Mouse (Mus musculus): ENCODE measurements around the gene Rdh16f1. TPM values are rescaled to one million over a fixed set of nuclear protein-coding genes. Genes with fewer than 3 reads are reported as not detected.

Gene Rdh16f1
- total RNA-seq (2017) = not detected in 2 replicates

DNA sequence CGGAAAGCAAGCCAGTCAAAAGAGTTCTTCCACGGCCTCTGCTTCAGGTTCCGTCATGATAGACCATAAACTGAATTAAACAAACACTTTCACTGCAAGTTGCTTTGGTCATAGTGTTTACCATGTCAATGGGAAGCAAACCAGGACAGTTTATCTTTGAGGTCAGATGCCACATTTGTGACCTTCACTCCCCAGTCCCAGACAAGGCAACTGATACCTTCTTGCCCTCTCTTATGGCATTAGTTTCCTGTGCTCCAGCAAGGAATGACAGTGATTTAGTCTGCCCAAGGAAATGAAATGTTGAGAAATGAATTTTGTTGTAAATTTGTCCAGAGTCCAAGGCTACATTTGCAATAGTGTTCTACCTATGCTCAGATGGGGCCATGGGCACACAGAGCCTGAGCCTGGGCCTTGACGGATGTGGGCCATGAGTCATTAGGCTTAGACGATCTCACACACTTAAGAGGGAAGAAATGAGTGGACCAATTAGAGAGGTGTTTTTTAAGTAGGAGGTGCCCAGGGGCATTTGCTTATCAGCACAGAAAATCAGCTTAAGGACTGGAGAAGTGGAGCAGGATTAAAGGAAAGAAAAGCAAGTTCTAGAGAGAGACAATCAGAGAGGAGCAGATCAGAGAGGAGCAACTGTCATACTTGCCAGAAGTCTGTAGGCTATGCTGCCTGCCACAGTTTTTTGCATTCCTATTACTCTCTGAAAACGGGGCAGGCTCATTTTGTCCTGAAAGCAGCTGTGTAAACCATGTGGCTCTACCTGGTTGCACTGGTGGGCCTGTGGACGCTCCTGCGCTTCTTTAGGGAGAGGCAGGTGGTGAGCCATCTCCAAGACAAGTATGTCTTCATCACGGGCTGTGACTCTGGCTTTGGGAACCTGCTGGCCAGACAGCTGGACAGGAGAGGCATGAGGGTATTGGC is at the start of gene Rdh16f1, which contains the start of gene Rdh1:
Gene Rdh16f1, plus strand, starts transcription at position 607 of the 930 bp plus-strand sequence.
Gene Rdh1, plus strand, starts transcription at position 541 of the 930 bp plus-strand sequence.
- no peak for ATAC-seq (ENCODE audit: extremely low read depth, insufficient number of reproducible peaks, low FRiP score, poor library complexity, severe bottlenecking)

DNA sequence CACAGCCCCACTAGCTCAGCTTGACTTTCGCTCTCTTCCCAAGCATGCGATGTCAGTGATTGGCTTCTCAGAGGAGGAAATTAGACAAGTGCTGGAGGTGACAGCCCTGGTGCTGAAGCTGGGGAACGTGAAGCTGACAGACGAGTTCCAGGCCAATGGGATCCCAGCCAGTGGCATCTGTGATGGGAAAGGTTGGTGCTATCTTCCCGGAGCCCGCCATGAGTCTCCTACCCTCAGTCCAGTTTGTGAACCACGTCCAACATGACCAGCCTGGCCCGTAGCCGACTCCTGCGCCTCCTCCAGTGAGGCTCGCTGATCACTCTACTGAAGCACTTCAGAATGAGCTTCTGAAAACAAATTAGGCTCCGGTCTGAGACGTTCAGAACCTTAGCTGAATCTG is 49.3 kb upstream of the Rdh16f1 start:
- ATAC-seq (ENCODE audit: extremely low read depth, insufficient number of reproducible peaks, low FRiP score, poor library complexity, severe bottlenecking) = no peak

DNA sequence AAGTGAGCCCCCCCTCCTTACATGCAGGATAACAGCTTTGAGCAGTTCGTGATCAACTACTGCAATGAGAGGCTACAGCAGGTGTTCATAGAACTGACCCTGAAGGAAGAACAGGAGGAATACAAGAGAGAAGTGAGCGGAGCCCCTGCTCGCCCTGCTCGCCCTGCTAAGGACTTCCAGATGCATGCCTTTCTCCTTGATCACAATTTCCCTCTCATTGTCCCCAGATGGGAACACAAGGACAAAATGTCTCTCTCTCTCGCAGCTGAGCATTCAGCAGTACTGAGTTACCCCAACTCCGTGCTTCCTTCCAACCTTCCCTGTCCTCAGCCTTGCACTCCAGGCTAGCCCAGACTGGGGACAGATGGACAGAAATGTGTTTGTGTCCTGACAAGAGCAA is 46.9 kb upstream of the Rdh16f1 start:
- ATAC-seq (ENCODE audit: extremely low read depth, insufficient number of reproducible peaks, low FRiP score, poor library complexity, severe bottlenecking) = no peak

GRCm38 (mm10) chr10:127721671-127722418 is 37.7 kb upstream of the Rdh16f1 start:
- no peak for ATAC-seq (ENCODE audit: extremely low read depth, insufficient number of reproducible peaks, low FRiP score, poor library complexity, severe bottlenecking)

- no peak for ATAC-seq (ENCODE audit: extremely low read depth, insufficient number of reproducible peaks, low FRiP score, poor library complexity, severe bottlenecking)
Observed at GRCm38 (mm10) chr10:127724178-127724577, 35.4 kb upstream of the Rdh16f1 start, which contains the start of gene Tac2. Gene Tac2, plus strand, starts transcription at chr10:127724478.

DNA sequence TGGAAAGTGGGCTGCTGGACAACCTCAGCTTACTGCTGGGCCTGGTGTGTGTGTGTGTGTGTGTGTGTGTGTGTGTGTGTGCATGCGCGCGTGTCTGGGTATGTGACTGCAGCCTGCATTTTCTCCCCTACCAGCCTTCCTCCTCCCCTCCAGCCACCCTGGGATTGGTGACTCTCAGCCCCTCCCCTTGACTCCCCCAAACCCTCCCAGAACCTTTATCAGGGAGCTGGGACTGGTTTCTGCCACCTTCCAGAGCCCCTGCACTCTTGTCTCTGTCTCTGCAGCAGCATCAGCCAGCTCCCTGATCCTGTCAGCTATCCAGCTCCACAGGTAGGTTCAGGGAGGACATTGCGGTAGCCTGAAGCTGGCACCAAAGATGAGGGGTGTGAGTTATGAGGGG is 34.5 kb upstream of the Rdh16f1 start:
- no peak for ATAC-seq (ENCODE audit: extremely low read depth, insufficient number of reproducible peaks, low FRiP score, poor library complexity, severe bottlenecking)

DNA sequence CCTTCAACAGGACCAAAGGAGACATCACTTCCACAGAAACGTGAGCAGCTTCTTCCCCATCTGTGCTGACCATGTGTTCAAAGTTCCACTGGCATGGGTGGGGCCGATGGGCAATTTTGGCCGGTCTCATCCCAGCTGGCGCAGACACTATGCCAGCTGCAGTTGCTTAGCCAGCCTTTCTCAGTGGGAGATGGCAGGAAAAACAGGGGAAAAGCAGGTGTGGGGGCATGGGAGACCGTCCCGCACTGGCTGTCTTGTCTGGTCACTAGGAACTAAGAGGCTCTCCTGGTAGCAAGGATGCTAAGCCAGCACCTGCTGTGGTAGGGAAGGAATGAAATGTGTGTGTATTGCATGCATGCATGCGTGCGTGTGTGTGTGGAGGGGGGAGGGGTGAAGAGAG is 31.1 kb upstream of the Rdh16f1 start:
- ATAC-seq (ENCODE audit: extremely low read depth, insufficient number of reproducible peaks, low FRiP score, poor library complexity, severe bottlenecking) = no peak

DNA sequence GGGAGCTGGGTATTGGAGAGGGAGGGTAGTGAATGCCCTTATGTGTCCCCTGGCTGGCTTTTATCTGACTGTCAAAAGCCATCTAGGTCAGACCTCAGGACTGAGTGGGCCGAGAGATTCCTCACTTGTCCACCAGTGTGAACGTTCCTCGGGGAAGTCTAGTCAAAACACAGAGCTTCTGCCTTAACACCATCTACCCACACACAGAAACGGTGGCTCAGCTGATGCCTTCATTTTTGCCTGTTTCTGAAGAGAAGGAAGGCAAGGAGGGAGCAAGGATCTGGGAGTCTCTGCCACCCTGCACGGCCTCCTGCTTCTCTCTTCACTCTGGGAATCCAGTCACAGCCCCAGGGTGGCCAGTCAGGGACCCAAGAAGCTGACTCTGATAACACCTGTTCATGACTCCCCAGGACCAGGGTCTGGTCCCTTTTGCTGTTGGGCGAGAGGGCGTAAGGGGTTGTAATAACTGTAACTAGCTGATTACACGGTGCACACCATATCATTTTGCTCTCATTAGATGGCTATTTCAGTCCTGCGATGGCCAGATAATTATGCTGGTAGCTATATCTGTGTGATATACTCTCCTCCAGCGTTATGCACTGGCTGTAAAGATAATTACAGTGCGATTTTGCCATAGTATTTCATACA is 29.2 kb upstream of the Rdh16f1 start:
- no peak for ATAC-seq (ENCODE audit: extremely low read depth, insufficient number of reproducible peaks, low FRiP score, poor library complexity, severe bottlenecking)

GRCm38 (mm10) chr10:127730933-127731310 is 28.7 kb upstream of the Rdh16f1 start:
- ATAC-seq (ENCODE audit: extremely low read depth, insufficient number of reproducible peaks, low FRiP score, poor library complexity, severe bottlenecking) = no peak

DNA sequence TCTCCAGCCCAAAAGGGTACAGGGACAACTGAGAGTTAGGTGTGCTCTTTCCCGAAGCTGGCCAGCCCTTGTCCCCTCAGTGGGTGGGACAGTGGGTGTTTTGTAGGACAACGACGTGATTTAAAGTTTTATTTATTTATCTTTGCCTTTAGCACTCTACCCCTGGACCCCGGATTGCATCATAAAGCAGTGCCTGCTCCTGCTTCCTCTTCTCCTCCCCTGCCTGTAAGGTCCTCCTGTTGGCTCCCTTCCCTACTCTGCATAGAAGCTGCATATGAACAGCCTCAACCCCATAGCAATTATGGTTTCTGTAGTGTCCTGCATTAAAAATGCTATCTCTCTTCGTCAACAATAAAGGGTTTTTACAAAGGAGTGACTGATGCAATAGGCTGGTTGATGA is 28.2 kb upstream of the Rdh16f1 start:
- no peak for ATAC-seq (ENCODE audit: extremely low read depth, insufficient number of reproducible peaks, low FRiP score, poor library complexity, severe bottlenecking)

DNA sequence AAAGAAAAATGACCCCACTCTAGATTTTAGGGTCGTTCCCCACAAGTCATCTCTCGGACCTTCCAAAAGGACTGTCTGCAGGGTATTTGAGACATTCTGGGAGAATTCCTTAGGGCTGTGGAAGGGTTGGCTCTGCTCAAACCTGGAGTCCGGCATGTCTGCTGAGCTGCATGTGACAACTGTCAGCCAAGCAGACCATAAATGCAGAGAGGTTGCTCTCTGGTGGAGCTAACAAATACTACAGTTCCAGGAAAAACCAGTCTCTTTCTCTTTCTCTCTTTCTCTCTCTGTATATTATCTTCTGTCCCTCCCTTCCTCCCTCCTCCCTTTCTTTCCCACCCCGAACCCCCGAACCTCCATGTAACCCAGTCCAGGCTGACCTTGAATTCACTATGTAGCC is 25.2 kb upstream of the Rdh16f1 start:
- ATAC-seq (ENCODE audit: extremely low read depth, insufficient number of reproducible peaks, low FRiP score, poor library complexity, severe bottlenecking) = no peak

- peak; percentile 37; the same call in 1 of the 2 replicates for ATAC-seq (ENCODE audit: extremely low read depth, insufficient number of reproducible peaks, low FRiP score, poor library complexity, severe bottlenecking)
Observed at GRCm38 (mm10) chr10:127736266-127736665, 23.3 kb upstream of the Rdh16f1 start.

GRCm38 (mm10) chr10:127736916-127737315 is 22.7 kb upstream of the Rdh16f1 start:
- peak; percentile 66 for ATAC-seq (ENCODE audit: extremely low read depth, insufficient number of reproducible peaks, low FRiP score, poor library complexity, severe bottlenecking)

- no peak for ATAC-seq (ENCODE audit: extremely low read depth, insufficient number of reproducible peaks, low FRiP score, poor library complexity, severe bottlenecking)
Observed at GRCm38 (mm10) chr10:127737552-127737951, 22.0 kb upstream of the Rdh16f1 start.

DNA sequence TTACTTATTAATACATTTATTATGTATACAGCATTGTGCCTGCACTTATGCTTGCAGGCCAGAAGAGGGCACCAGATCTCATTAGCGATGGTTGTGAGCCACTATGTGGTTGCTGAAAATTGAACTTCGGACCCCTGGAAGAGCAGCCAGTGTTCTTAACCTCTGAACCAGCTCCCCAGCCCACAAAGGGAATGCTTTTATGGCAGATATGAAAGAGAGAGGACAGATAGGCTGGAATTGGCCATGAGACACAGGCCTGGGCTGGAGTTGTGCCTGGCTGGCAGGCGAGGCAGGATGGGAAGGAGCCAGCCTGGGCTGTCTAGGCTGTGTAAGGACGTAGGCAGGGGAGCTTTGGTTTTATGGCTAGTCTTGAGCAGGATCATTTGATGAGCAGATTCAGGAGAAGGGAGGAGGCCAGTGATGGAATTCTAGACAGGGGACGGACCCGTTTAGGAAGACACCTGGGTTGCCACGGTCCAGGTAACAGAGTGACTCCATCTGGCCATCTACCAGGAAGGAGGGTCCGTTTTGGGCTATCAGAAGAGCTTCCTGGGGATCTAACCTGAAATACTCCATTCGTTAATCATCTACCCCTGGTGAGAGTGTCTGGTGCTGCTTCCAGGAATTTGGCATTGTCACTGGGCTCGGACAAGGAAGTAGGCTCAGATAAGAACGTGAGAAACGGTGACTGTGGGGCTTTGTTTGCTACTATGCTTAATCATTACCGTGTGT is 21.3 kb upstream of the Rdh16f1 start:
- ATAC-seq (ENCODE audit: extremely low read depth, insufficient number of reproducible peaks, low FRiP score, poor library complexity, severe bottlenecking) = no peak

DNA sequence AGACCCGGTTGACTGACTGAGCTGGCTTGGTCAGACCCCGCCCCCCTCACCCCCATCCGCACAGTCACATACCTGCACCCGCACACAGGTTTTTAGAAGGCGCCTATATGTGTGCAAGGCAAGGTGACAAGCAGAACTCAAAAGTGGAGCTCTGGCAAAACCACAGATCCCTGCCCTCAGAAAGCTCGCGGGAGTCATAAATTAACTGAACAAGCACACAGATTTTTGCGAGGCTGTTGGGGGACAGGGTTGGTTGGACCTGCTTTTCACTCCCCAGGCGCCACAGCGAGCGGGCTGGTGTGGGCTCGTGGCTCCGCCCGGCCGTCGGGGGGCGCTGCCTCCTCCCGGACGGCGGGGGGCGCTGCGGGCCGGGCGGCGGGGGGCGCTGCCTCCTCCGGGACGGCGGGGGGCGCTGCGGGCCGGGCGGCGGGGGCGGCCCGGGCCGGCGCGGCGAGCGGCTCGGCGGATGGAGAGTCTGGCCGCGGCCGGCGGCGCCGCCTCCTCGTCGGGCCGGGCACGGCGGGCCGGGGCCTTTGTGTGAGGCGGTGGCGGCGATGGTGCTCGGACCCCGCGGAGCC is 20.4 kb upstream of the Rdh16f1 start, which contains the start of gene Zbtb39:
Gene Zbtb39, plus strand, starts transcription at position 456 of the 578 bp plus-strand sequence.
- peak; percentile 31 for ATAC-seq (ENCODE audit: extremely low read depth, insufficient number of reproducible peaks, low FRiP score, poor library complexity, severe bottlenecking)

DNA sequence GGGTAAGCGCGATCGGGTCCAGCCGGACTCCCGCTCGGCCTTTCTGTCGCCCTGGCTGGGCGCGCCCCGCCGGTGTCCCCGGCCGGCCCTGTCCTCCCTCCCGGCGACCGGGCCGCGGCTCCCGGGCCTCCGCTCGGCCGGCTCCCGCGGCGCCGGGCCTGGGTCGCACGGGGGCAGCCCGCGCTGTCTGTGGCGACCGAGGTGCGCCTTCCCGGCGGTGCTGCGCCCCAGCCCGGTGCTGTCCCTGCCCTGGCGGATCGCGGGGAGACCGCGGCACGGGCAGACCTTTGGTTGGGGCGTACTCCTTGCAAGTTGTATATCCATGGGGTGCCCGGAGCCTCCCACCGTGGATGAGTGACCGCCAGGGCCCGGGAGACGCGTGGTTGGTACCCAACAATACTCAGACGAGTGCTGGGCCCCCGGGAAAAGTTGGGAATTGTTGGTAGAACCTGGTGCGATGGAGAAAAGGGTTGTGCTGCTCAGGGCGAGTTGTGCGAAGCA is 19.9 kb upstream of the Rdh16f1 start:
- no peak for ATAC-seq (ENCODE audit: extremely low read depth, insufficient number of reproducible peaks, low FRiP score, poor library complexity, severe bottlenecking)

DNA sequence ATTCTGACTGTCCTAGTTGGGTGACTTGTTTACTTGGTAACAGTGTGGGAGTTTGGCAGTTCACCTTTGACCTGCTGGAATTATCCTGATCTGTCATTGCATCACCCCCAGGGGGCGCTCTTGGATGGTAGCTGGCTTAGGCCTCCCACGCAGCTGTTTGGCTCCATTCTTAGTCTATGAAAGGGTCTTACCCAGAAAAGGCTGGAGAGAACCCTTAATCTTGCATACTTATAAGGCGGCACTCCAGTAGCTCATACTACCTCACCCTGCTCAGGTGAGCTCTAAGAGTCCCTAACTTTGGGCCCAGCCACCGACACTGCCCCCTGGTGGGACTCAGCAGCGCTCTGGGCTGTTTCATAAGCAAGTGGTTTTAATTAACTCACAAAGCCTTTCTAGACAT is 14.9 kb upstream of the Rdh16f1 start:
- peak; percentile 43 for ATAC-seq (ENCODE audit: extremely low read depth, insufficient number of reproducible peaks, low FRiP score, poor library complexity, severe bottlenecking)

Data from neutrophil, adult 5-6 weeks (primary cell).